Mouse (Mus musculus) heart, embryonic 14.5 days (tissue): ENCODE measurements at regions not wholly inside any gene's neighbourhood (a gene's known extent, or its start where the extent isn't known, plus 50 kb on each side); places are given as distances from the start of the nearest gene placed in this dataset.
"Not testable (repeated sequence)": the region's sequence is repeated elsewhere in the genome, so short reads cannot be mapped to it uniquely, and the experiment has no call there.

Experiments used
- ATAC-seq: fragments of 200-750 bp; cut with Nextera tagmentation; 2 replicates; pipeline ENCODE4 v1.8.0; 2017; ENCODE audit warnings: low read depth, moderate TSS enrichment; ENCODE audit not compliant: insufficient number of reproducible peaks, insufficient read depth, low FRiP score
- H3K27ac ChIP-seq, 2 experiments: fragments of 200-500 bp in 1 of 2; fragments of 300-500 bp in 1 of 2; sonication (generic) in 1 of 2; replicated peaks in 1 of 2; 2 replicates each; pipeline ENCODE4 v1.5.1; 2012 to 2014; ENCODE audit warnings: low read depth in 2 of 2, low read length in 2 of 2, control low read depth in 1 of 2, mild to moderate bottlenecking in 1 of 2, mixed read lengths in 1 of 2; ENCODE audit not compliant: control insufficient read depth in 1 of 2, insufficient read depth in 1 of 2
- H3K27me3 ChIP-seq: fragments of 300-500 bp; sonication (generic); 2 replicates; pipeline ENCODE4 v1.6.1; 2014; ENCODE audit warnings: mild to moderate bottlenecking, low read length, control low read depth; ENCODE audit not compliant: control insufficient read depth, insufficient read depth
- H3K36me3 ChIP-seq: fragments of 300-500 bp; sonication (generic); 2 replicates; pipeline ENCODE4 v1.6.1; 2014; ENCODE audit warnings: mild to moderate bottlenecking, control low read depth, low read length, mixed read lengths; ENCODE audit not compliant: control insufficient read depth, insufficient read depth
- H3K4me1 ChIP-seq, 2 experiments: fragments of 200-500 bp in 1 of 2; fragments of 300-500 bp in 1 of 2; sonication (generic) in 1 of 2; 2 replicates each; pipeline ENCODE4 v1.6.1; 2012 to 2014; ENCODE audit warnings: low read length in 2 of 2, control low read depth in 1 of 2, mixed read lengths in 1 of 2; ENCODE audit not compliant: control insufficient read depth in 2 of 2, insufficient read depth in 2 of 2
- H3K4me2 ChIP-seq: fragments of 300-500 bp; sonication (generic); 2 replicates; pipeline ENCODE4 v1.6.1; 2014; ENCODE audit warnings: mild to moderate bottlenecking, low read length
- H3K4me3 ChIP-seq, 2 experiments: fragments of 200-500 bp in 1 of 2; fragments of 300-500 bp in 1 of 2; sonication (generic) in 1 of 2; 2 replicates each; pipeline ENCODE4 v1.5.1; 2012 to 2014; ENCODE audit warnings: low read length in 2 of 2, mild to moderate bottlenecking in 2 of 2, control low read depth in 1 of 2, low read depth in 1 of 2, moderate library complexity in 1 of 2; ENCODE audit not compliant: control insufficient read depth in 1 of 2, insufficient read depth in 1 of 2
- H3K9ac ChIP-seq: fragments of 300-500 bp; sonication (generic); 2 replicates; pipeline ENCODE4 v1.6.1; 2014; ENCODE audit warnings: mild to moderate bottlenecking, low read length
- H3K9me3 ChIP-seq: fragments of 300-500 bp; sonication (generic); 2 replicates; pipeline ENCODE4 v1.6.1; 2016; ENCODE audit warnings: low read length, control low read depth; ENCODE audit not compliant: control insufficient read depth
- WGBS: fragments of 180-500 bp; shearing (Covaris S2); extraction: QIAGEN DNeasy Blood & Tissue Kit; methylation state at CpG from one replicate; pipeline ENCODE4 v1.1.7; 2014; 5-methylcytosine and 5-hydroxymethylcytosine counted together

DNA sequence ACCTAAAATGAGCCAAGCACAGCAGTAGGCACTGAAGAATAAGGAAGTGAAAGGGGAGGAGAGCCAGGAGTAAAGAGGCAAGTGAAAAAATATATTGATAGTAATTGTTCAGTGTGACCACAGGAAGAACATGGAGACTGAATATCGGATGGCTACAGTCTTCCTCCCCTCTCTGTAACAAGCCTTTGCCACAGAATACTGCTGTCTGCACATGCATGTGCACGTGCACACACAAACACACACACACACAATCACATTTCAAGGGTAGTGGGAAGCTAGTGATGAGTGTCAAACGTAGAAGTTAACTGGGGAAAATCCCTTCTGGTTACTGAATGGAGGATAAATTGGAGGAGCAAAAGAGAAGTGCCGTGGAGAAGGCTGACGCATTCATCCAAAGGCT lies 76.2 kb upstream of the Top1 start:
- no peaks in the 10 kb centered on the region for H3K9me3 ChIP-seq
- no peaks in the 10 kb centered on the region for H3K4me1 ChIP-seq
- H3K36me3 ChIP-seq = no peaks in the 10 kb centered on the region
- no peak overlapping the region for H3K4me2 ChIP-seq
- no peak overlapping the region for H3K9ac ChIP-seq
- H3K27ac ChIP-seq = no peak overlapping the region
- no peak overlapping the region for H3K4me3 ChIP-seq
- WGBS = 77% methylated on average over 5 of the region's 5 CpGs
- ATAC-seq = no peak
- no peaks in the 10 kb centered on the region for H3K27me3 ChIP-seq

- Histone ChIP-seq H3K27me3 (peaks cover 47% of the 10 kb centered on the region), H3K4me3 (no peak overlapping the region), H3K27ac (no peak overlapping the region), H3K4me2 (no peak overlapping the region), H3K4me1 (peaks cover 2 to 3% of the 10 kb centered on the region in 2 experiments; a peak in 1 of 4 replicates), H3K9me3 (no peaks in the 10 kb centered on the region), H3K9ac (no peak overlapping the region), H3K36me3 (no peaks in the 10 kb centered on the region)
- WGBS = 11% methylated on average over 17 of the region's 17 CpGs
- no peak for ATAC-seq
Observed at GRCm38 (mm10) chr2:160578384-160579320, 67.0 kb upstream of the Top1 start.

GRCm38 (mm10) chr2:160580250-160580649 lies 65.4 kb upstream of the Top1 start:
- no peak overlapping the region for H3K27ac ChIP-seq
- no peak overlapping the region for H3K9ac ChIP-seq
- WGBS = 31% methylated on average over 9 of the region's 9 CpGs
- H3K36me3 ChIP-seq = no peaks in the 10 kb centered on the region
- H3K4me2 ChIP-seq = no peak overlapping the region
- H3K4me3 ChIP-seq = no peak overlapping the region
- H3K27me3 ChIP-seq = peaks cover 59% of the 10 kb centered on the region
- peaks cover 2 to 3% of the 10 kb centered on the region in 2 experiments; a peak in 1 of 4 replicates for H3K4me1 ChIP-seq
- no peaks in the 10 kb centered on the region for H3K9me3 ChIP-seq
- ATAC-seq = no peak

DNA sequence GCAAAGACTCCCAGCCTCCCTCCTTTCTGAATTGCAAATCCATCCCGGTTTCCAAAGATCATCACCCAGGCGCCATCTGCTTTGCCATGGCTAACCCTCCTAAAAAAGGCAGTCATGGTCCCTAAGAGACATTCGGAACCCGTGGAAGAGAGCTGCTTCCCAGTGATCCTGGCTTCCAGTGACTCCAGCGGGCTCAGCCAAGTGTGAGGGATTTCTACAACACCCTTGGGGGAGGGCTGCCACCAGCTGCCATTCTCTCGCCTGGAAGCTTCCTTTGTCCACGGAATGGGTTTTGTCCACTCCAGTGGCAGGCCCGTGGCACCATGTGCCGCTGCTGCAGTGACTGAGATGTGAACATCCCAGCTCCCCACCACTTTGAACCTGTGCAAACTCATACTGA lies 64.7 kb upstream of the Top1 start:
- peaks cover 2 to 3% of the 10 kb centered on the region in 2 experiments; a peak in 1 of 4 replicates for H3K4me1 ChIP-seq
- H3K9ac ChIP-seq = no peak overlapping the region
- ATAC-seq = no peak
- no peak overlapping the region for H3K27ac ChIP-seq
- H3K9me3 ChIP-seq = no peaks in the 10 kb centered on the region
- H3K27me3 ChIP-seq = peaks cover 64% of the 10 kb centered on the region
- no peaks in the 10 kb centered on the region for H3K36me3 ChIP-seq
- H3K4me2 ChIP-seq = no peak overlapping the region
- no peak overlapping the region for H3K4me3 ChIP-seq
- WGBS = 9% methylated on average over 9 of the region's 9 CpGs

GRCm38 (mm10) chr2:160583034-160583433 lies 62.7 kb upstream of the Top1 start:
- not testable (repeated sequence) for H3K9ac ChIP-seq, H3K4me3 ChIP-seq, H3K9me3 ChIP-seq, H3K4me1 ChIP-seq, ATAC-seq, H3K4me2 ChIP-seq, H3K27ac ChIP-seq, H3K36me3 ChIP-seq
- peaks cover 65% of the 10 kb centered on the region for H3K27me3 ChIP-seq
- 96% methylated on average over 19 of the region's 19 CpGs for WGBS

- no peak overlapping the region for H3K27ac ChIP-seq
- no peaks in the 10 kb centered on the region for H3K4me1 ChIP-seq
- H3K4me2 ChIP-seq = no peak overlapping the region
- H3K27me3 ChIP-seq = peaks cover 60% of the 10 kb centered on the region
- ATAC-seq = no peak
- whole genome bisulfite sequencing = 71% methylated on average over 6 of the region's 6 CpGs
- H3K4me3 ChIP-seq = no peak overlapping the region
- H3K9ac ChIP-seq = no peak overlapping the region
- no peaks in the 10 kb centered on the region for H3K36me3 ChIP-seq
- no peaks in the 10 kb centered on the region for H3K9me3 ChIP-seq
Observed at GRCm38 (mm10) chr2:160583506-160583905, 62.2 kb upstream of the Top1 start.

DNA sequence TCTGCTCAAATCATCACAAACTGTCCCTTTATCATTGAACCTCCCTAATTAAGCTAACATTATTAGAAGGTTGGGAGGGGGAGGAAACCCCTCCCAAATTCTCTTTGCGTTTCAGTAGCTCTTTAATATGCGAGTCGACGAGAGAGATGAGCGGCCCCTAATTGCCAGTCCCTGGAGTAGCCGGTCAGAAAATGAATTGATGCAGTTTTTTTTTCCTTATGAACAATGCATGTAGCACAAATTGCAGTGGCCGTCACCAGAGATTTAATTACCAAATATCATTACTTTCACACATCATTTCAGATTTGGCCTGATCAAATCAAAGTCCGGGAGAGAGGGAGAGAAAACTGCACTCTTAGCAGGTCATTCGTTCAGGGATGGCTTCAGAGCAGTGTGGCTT lies 61.1 kb upstream of the Top1 start:
- Histone ChIP-seq H3K4me3 (no peak overlapping the region), H3K27ac (no peak overlapping the region), H3K27me3 (peaks cover 51% of the 10 kb centered on the region), H3K4me2 (no peak overlapping the region), H3K9me3 (no peaks in the 10 kb centered on the region), H3K36me3 (no peaks in the 10 kb centered on the region), H3K4me1 (no peaks in the 10 kb centered on the region), H3K9ac (no peak overlapping the region)
- WGBS = 50% methylated on average over 9 of the region's 9 CpGs
- no peak for ATAC-seq
